Mouse (Mus musculus): ENCODE measurements around the gene Pecr.

The Pecr gene

GRCm38 (mm10) chr1:72283992-72284485 lies at the start of gene Pecr, which contains the start of gene Tmem169:
Gene Pecr (minus strand): TSS chr1:72284314.
Gene Tmem169 (plus strand): TSS chr1:72284369.
- peak; percentile 94 to 95 for DNase-seq

GRCm38 (mm10) chr1:72326162-72326821 lies 42.2 kb upstream of the Pecr start:
- no peak for DNase-seq

- DNase-seq: no peak
Measured at GRCm38 (mm10) chr1:72323248-72323647, 39.1 kb upstream of the Pecr start.

GRCm38 (mm10) chr1:72320759-72321158 lies 36.6 kb upstream of the Pecr start:
- peak in 1 of 2 experiments; percentile 22 for DNase-seq

- DNase-seq: no peak
Measured at GRCm38 (mm10) chr1:72316901-72317300, 32.8 kb upstream of the Pecr start.

- no peak for DNase-seq
Measured at GRCm38 (mm10) chr1:72316409-72316808, 32.3 kb upstream of the Pecr start.

GRCm38 (mm10) chr1:72315447-72315846 lies 31.3 kb upstream of the Pecr start:
- DNase-seq: no peak

- no peak for DNase-seq
Measured at GRCm38 (mm10) chr1:72313399-72314039, 29.4 kb upstream of the Pecr start.

GRCm38 (mm10) chr1:72312701-72313398 lies 28.7 kb upstream of the Pecr start:
- DNase-seq: no peak

- DNase-seq: no peak
Measured at GRCm38 (mm10) chr1:72309744-72310424, 25.8 kb upstream of the Pecr start.

GRCm38 (mm10) chr1:72308919-72309318 lies 24.8 kb upstream of the Pecr start:
- DNase-seq: no peak

GRCm38 (mm10) chr1:72307317-72307798 lies 23.2 kb upstream of the Pecr start, which contains the start of gene Xrcc5:
Gene Xrcc5 (plus strand): TSS chr1:72307421.
- DNase-seq: peak; percentile 91 to 93

- DNase-seq: peak; percentile 36 to 54
Measured at GRCm38 (mm10) chr1:72306679-72307181, 22.6 kb upstream of the Pecr start.

- DNase-seq: no peak
Measured at GRCm38 (mm10) chr1:72306241-72306640, 22.1 kb upstream of the Pecr start.

GRCm38 (mm10) chr1:72301845-72302244 lies 17.7 kb upstream of the Pecr start:
- DNase-seq: no peak

- DNase-seq: no peak
Measured at GRCm38 (mm10) chr1:72295746-72296145, 11.6 kb upstream of the Pecr start.

GRCm38 (mm10) chr1:72293869-72294663 lies 10.0 kb upstream of the Pecr start:
- DNase-seq: no peak

GRCm38 (mm10) chr1:72291925-72292324 lies 7.8 kb upstream of the Pecr start:
- no peak for DNase-seq

- DNase-seq: no peak
Measured at GRCm38 (mm10) chr1:72291421-72291820, 7.3 kb upstream of the Pecr start.

- no peak for DNase-seq
Measured at GRCm38 (mm10) chr1:72290896-72291295, 6.8 kb upstream of the Pecr start.

- DNase-seq: no peak
Measured at GRCm38 (mm10) chr1:72288527-72289150, 4.5 kb upstream of the Pecr start.

All from lung, postnatal 4 days (tissue).